Mouse (Mus musculus): ENCODE data around the gene Rpgrip1l. TPM values are rescaled to one million over a fixed set of nuclear protein-coding genes. Genes with fewer than 3 reads are reported as not detected.

Rpgrip1l gene
- polyA plus RNA-seq, 1 experiment from 2014 or later = 16.5 TPM

DNA sequence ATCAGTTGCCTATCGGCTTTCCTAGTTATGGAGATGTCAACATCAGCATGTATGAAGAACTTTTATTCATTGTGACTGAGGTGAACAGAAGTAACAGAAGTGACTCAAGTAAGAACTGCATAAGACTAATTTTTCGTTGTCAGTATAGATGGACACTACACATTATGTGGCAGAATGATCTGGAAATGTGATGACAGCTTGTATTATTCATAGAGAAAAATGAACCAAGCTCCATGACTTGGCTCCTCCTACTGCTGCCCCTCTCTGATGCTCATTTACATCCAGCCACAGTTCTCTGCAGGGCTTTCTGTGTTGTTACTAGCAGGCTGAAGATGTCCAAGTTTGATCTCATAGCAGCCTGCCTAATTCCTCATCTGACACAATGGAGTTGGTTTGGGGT, 75.9 kb downstream of the Rpgrip1l start:
- Histone ChIP-seq H3K36me3 (ENCODE audit: control insufficient read depth, insufficient read depth, low read length) (no peaks in the 10 kb centered on the region), H3K27ac (ENCODE audit: low read depth, low read length) (no peak overlapping the region), H3K9me3 (ENCODE audit: control insufficient read depth, low read length) (no peaks in the 10 kb centered on the region), H3K4me2 (ENCODE audit: low read depth, low read length) (no peak overlapping the region), H3K4me3 (ENCODE audit: low read depth, low read length) (no peak overlapping the region), H3K9ac (replicated peaks; ENCODE audit: low read depth, low read length) (no peak overlapping the region), H3K27me3 (ENCODE audit: control insufficient read depth, insufficient read depth, low read length) (no peaks in the 10 kb centered on the region), H3K4me1 (ENCODE audit: control insufficient read depth, insufficient read depth, low read length) (no peaks in the 10 kb centered on the region)
- WGBS = 83% methylated on average over 2 of the region's 2 CpGs
- no peak for ATAC-seq (ENCODE audit: low read depth)

- H3K9me3 ChIP-seq (ENCODE audit: control insufficient read depth, low read length) = no peaks in the 10 kb centered on the region
- H3K4me3 ChIP-seq (ENCODE audit: low read depth, low read length) = no peak overlapping the region
- no peak for ATAC-seq (ENCODE audit: low read depth)
- no peak overlapping the region for H3K27ac ChIP-seq (ENCODE audit: low read depth, low read length)
- H3K36me3 ChIP-seq (ENCODE audit: control insufficient read depth, insufficient read depth, low read length) = no peaks in the 10 kb centered on the region
- no peaks in the 10 kb centered on the region for H3K27me3 ChIP-seq (ENCODE audit: control insufficient read depth, insufficient read depth, low read length)
- 55% methylated on average over 2 of the region's 2 CpGs for WGBS
- no peak overlapping the region for H3K9ac ChIP-seq (replicated peaks; ENCODE audit: low read depth, low read length)
- H3K4me2 ChIP-seq (ENCODE audit: low read depth, low read length) = no peak overlapping the region
- H3K4me1 ChIP-seq (ENCODE audit: control insufficient read depth, insufficient read depth, low read length) = no peaks in the 10 kb centered on the region
Observed at GRCm38 (mm10) chr8:91234097-91234496, 79.0 kb downstream of the Rpgrip1l start.

GRCm38 (mm10) chr8:91227421-91227841, 85.6 kb downstream of the Rpgrip1l start:
- H3K9ac ChIP-seq (replicated peaks; ENCODE audit: low read depth, low read length) = no peak overlapping the region
- no peak overlapping the region for H3K4me3 ChIP-seq (ENCODE audit: low read depth, low read length)
- WGBS = 83% methylated on average over 7 of the region's 7 CpGs
- H3K36me3 ChIP-seq (ENCODE audit: control insufficient read depth, insufficient read depth, low read length) = no peaks in the 10 kb centered on the region
- no peak for ATAC-seq (ENCODE audit: low read depth)
- H3K4me2 ChIP-seq (ENCODE audit: low read depth, low read length) = no peak overlapping the region
- H3K27ac ChIP-seq (ENCODE audit: low read depth, low read length) = no peak overlapping the region
- H3K27me3 ChIP-seq (ENCODE audit: control insufficient read depth, insufficient read depth, low read length) = no peaks in the 10 kb centered on the region
- no peaks in the 10 kb centered on the region for H3K9me3 ChIP-seq (ENCODE audit: control insufficient read depth, low read length)
- H3K4me1 ChIP-seq (ENCODE audit: control insufficient read depth, insufficient read depth, low read length) = no peaks in the 10 kb centered on the region

DNA sequence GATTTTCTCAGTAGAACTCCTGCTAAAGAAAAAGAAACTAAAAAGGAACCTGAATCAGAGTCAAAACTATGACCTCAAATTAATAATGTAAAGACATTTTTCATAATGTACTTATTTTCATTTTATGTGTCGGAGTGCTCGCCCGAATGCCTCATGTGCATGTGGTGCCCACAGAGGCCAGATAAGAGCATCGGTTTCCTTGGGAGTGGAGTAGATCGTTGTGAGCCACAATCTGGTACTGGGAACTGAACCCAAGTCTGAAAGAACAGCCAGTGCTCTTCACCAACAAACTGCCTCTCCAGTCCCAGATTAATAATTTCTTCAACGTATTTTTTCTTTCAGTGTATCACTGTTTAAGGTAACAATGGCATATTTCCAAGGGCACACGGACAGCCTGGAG, 88.8 kb downstream of the Rpgrip1l start:
- no peak overlapping the region for H3K27ac ChIP-seq (ENCODE audit: low read depth, low read length)
- no peak overlapping the region for H3K9ac ChIP-seq (replicated peaks; ENCODE audit: low read depth, low read length)
- H3K36me3 ChIP-seq (ENCODE audit: control insufficient read depth, insufficient read depth, low read length) = no peaks in the 10 kb centered on the region
- H3K9me3 ChIP-seq (ENCODE audit: control insufficient read depth, low read length) = no peaks in the 10 kb centered on the region
- 92% methylated on average over 7 of the region's 7 CpGs for WGBS
- H3K4me1 ChIP-seq (ENCODE audit: control insufficient read depth, insufficient read depth, low read length) = no peaks in the 10 kb centered on the region
- H3K27me3 ChIP-seq (ENCODE audit: control insufficient read depth, insufficient read depth, low read length) = no peaks in the 10 kb centered on the region
- H3K4me2 ChIP-seq (ENCODE audit: low read depth, low read length) = no peak overlapping the region
- ATAC-seq (ENCODE audit: low read depth) = no peak
- no peak overlapping the region for H3K4me3 ChIP-seq (ENCODE audit: low read depth, low read length)

GRCm38 (mm10) chr8:91221841-91222240, 91.2 kb downstream of the Rpgrip1l start:
- 93% methylated on average over 2 of the region's 2 CpGs for WGBS
- ATAC-seq (ENCODE audit: low read depth) = no peak
- Histone ChIP-seq H3K4me2 (ENCODE audit: low read depth, low read length) (no peak overlapping the region), H3K4me3 (ENCODE audit: low read depth, low read length) (no peak overlapping the region), H3K4me1 (ENCODE audit: control insufficient read depth, insufficient read depth, low read length) (peaks cover 7% of the 10 kb centered on the region), H3K9ac (replicated peaks; ENCODE audit: low read depth, low read length) (no peak overlapping the region), H3K27ac (ENCODE audit: low read depth, low read length) (no peak overlapping the region), H3K36me3 (ENCODE audit: control insufficient read depth, insufficient read depth, low read length) (no peaks in the 10 kb centered on the region), H3K9me3 (ENCODE audit: control insufficient read depth, low read length) (no peaks in the 10 kb centered on the region), H3K27me3 (ENCODE audit: control insufficient read depth, insufficient read depth, low read length) (no peaks in the 10 kb centered on the region)

GRCm38 (mm10) chr8:91218271-91218670, 94.8 kb downstream of the Rpgrip1l start:
- Histone ChIP-seq H3K4me2 (ENCODE audit: low read depth, low read length) (no peak overlapping the region), H3K4me3 (ENCODE audit: low read depth, low read length) (no peak overlapping the region), H3K9me3 (ENCODE audit: control insufficient read depth, low read length) (no peaks in the 10 kb centered on the region), H3K4me1 (ENCODE audit: control insufficient read depth, insufficient read depth, low read length) (peaks cover 7% of the 10 kb centered on the region), H3K9ac (replicated peaks; ENCODE audit: low read depth, low read length) (no peak overlapping the region), H3K27me3 (ENCODE audit: control insufficient read depth, insufficient read depth, low read length) (no peaks in the 10 kb centered on the region), H3K27ac (ENCODE audit: low read depth, low read length) (0 out of 2 replicates have a peak overlapping the region, but pooled peaks have one; percentile 52), H3K36me3 (ENCODE audit: control insufficient read depth, insufficient read depth, low read length) (no peaks in the 10 kb centered on the region)
- 57% methylated on average over 4 of the region's 4 CpGs for WGBS
- ATAC-seq (ENCODE audit: low read depth) = no peak

GRCm38 (mm10) chr8:91217062-91217905, 95.8 kb downstream of the Rpgrip1l start:
- no peak overlapping the region for H3K9ac ChIP-seq (replicated peaks; ENCODE audit: low read depth, low read length)
- no peaks in the 10 kb centered on the region for H3K27me3 ChIP-seq (ENCODE audit: control insufficient read depth, insufficient read depth, low read length)
- peaks cover 7% of the 10 kb centered on the region for H3K4me1 ChIP-seq (ENCODE audit: control insufficient read depth, insufficient read depth, low read length)
- H3K4me3 ChIP-seq (ENCODE audit: low read depth, low read length) = no peak overlapping the region
- no peaks in the 10 kb centered on the region for H3K36me3 ChIP-seq (ENCODE audit: control insufficient read depth, insufficient read depth, low read length)
- H3K4me2 ChIP-seq (ENCODE audit: low read depth, low read length) = no peak overlapping the region
- ATAC-seq (ENCODE audit: low read depth) = no peak
- no peak overlapping the region for H3K27ac ChIP-seq (ENCODE audit: low read depth, low read length)
- no peaks in the 10 kb centered on the region for H3K9me3 ChIP-seq (ENCODE audit: control insufficient read depth, low read length)
- 86% methylated on average over 5 of the region's 5 CpGs for WGBS

DNA sequence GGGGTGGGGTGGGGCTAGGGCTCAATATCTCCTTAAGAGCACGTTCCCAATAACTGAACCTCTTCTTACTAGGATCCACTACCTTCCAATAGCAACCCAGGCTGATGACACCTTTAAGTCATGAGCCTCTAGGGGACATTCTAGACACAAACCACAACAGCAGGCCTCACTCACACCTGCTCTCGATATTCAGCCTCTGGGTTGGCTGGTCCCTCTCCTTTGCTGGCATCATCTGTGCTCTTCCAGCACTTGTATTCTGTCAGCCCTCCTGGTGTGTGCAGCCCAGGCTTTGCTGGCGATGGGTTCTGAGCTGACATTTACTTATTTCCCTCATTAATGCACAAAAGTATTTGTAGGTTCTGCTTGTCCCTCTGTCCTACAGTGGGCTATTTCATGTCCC, 98.8 kb downstream of the Rpgrip1l start:
- Histone ChIP-seq H3K36me3 (ENCODE audit: control insufficient read depth, insufficient read depth, low read length) (no peaks in the 10 kb centered on the region), H3K4me3 (ENCODE audit: low read depth, low read length) (no peak overlapping the region)
- 51% methylated on average over 3 of the region's 3 CpGs for WGBS

GRCm38 (mm10) chr8:91212948-91213347, 100.1 kb downstream of the Rpgrip1l start:
- Histone ChIP-seq H3K36me3 (ENCODE audit: control insufficient read depth, insufficient read depth, low read length) (no peaks in the 10 kb centered on the region), H3K4me3 (ENCODE audit: low read depth, low read length) (no peak overlapping the region), H3K27me3 (ENCODE audit: control insufficient read depth, insufficient read depth, low read length) (no peaks in the 10 kb centered on the region), H3K27ac (ENCODE audit: low read depth, low read length) (no peak overlapping the region), H3K9me3 (ENCODE audit: control insufficient read depth, low read length) (no peaks in the 10 kb centered on the region), H3K4me1 (ENCODE audit: control insufficient read depth, insufficient read depth, low read length) (no peaks in the 10 kb centered on the region), H3K4me2 (ENCODE audit: low read depth, low read length) (no peak overlapping the region), H3K9ac (replicated peaks; ENCODE audit: low read depth, low read length) (no peak overlapping the region)
- WGBS = 97% methylated on average over 2 of the region's 2 CpGs
- no peak for ATAC-seq (ENCODE audit: low read depth)

More for the DNA sequence above, 98.8 kb downstream of the Rpgrip1l start:
- no peak for ATAC-seq (ENCODE audit: low read depth)
- Histone ChIP-seq H3K4me2 (ENCODE audit: low read depth, low read length) (no peak overlapping the region), H3K4me1 (ENCODE audit: control insufficient read depth, insufficient read depth, low read length) (peaks cover 7% of the 10 kb centered on the region), H3K9ac (replicated peaks; ENCODE audit: low read depth, low read length) (no peak overlapping the region), H3K27me3 (ENCODE audit: control insufficient read depth, insufficient read depth, low read length) (no peaks in the 10 kb centered on the region), H3K9me3 (ENCODE audit: control insufficient read depth, low read length) (no peaks in the 10 kb centered on the region), H3K27ac (ENCODE audit: low read depth, low read length) (no peak overlapping the region)

All from neural tube, embryonic 14.5 days (tissue).